9 mouse cellular contexts compared by ENCODE assay signal in the genomic region with DNA sequence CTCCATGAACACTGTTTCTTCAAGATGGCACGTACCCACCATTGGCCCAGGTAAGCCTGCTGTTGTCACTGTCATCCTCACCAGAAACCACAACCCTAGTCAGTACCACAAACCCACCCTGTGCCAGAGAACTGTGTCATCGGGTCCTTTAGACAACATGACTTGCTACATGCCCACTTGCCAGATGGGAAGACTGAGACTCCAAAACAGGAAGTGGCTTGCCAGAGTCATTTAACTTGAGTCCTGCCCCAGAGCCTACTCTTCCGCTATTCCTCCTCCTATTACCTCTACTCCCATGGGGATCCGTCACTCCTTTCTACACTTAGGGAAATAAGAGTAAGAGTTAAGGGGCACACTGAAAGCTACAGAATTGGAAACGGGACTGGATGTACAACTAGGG. TPM values are rescaled to one million over a fixed set of nuclear protein-coding genes. Genes with fewer than 3 reads are reported as not detected.
DNase-seq lines count a peak whose midpoint lies in the region; ATAC-seq and TF ChIP-seq lines count a peak whose summit lies in the region.
"Had no signal": no experiment of that assay in that cellular context is flagged by ENCODE, and none has a peak within 500 bp of the region (broad histone marks: within the 10 kb centered on the region; RNA-seq: fewer than 3 reads in every experiment).

No protein-coding gene starts in this region.

- no peak for ATAC-seq in forebrain, postnatal 0 days
- ATAC-seq in liver, embryonic 15.5 days (ENCODE audit: insufficient read depth), result no peak

- no peaks in the 10 kb centered on the region for H3K9me3 ChIP-seq in forebrain, postnatal 0 days (ENCODE audit: low read length)
- H3K9me3 ChIP-seq in liver, embryonic 15.5 days (replicated peaks), result no peaks in the 10 kb centered on the region

- WGBS in forebrain, postnatal 0 days, result 46% methylated on average over 5 of the region's 5 CpGs
- WGBS in liver, embryonic 15.5 days (ENCODE audit: insufficient replicate concordance), result 76% methylated on average over 5 of the region's 5 CpGs

- 0 out of 2 replicates have a peak overlapping the region, but pooled peaks have one; percentile 51 for H3K9ac ChIP-seq in forebrain, postnatal 0 days
- no peak overlapping the region for H3K9ac ChIP-seq in liver, embryonic 15.5 days
- H3K9ac ChIP-seq: liver, embryonic 14.5 days had no signal

- H3K27me3 ChIP-seq in forebrain, postnatal 0 days (ENCODE audit: insufficient read depth, low read length), result no peaks in the 10 kb centered on the region
- H3K27me3 ChIP-seq in liver, embryonic 15.5 days, result no peaks in the 10 kb centered on the region

- no peaks in the 10 kb centered on the region for H3K36me3 ChIP-seq in forebrain, postnatal 0 days (ENCODE audit: insufficient read depth)
- no peaks in the 10 kb centered on the region for H3K36me3 ChIP-seq in liver, embryonic 15.5 days (replicated peaks)

- peak overlapping the region; percentile 48; the same call in 1 of the 2 replicates for H3K4me2 ChIP-seq in forebrain, postnatal 0 days (ENCODE audit: low read depth)
- no peak overlapping the region for H3K4me2 ChIP-seq in liver, embryonic 15.5 days

- DNase-seq in heart, adult 11 months, result peak; percentile 92
- no peak for DNase-seq in heart, postnatal 10 days
- DNase-seq in 416B (ENCODE audit: low read depth), result peak; percentile 61
- DNase-seq in forebrain, postnatal 0 days, result no peak
- no peak for DNase-seq in B cell, adult 2 months
- DNase-seq in ovary, postnatal 10 days (ENCODE audit: low spot score), result no peak
- no peak for DNase-seq in right cerebral cortex, adult 2 months (ENCODE audit: low spot score in 2 of 2)

- TF ChIP-seq CTCF in forebrain, postnatal 0 days (IDR thresholded peaks at IDR 0.05; ENCODE audit: low read depth), result no peak

- H3K27ac ChIP-seq in forebrain, postnatal 0 days (ENCODE audit: low read depth, low read length), result peak overlapping the region; percentile 94
- H3K27ac ChIP-seq in liver, embryonic 15.5 days (replicated peaks), result 0 out of 2 replicates have a peak overlapping the region, but pooled peaks have one; percentile 69
- H3K27ac ChIP-seq: liver, embryonic 14.5 days had no signal

- no peak overlapping the region for H3K4me3 ChIP-seq in forebrain, postnatal 0 days (ENCODE audit: low read depth, low read length)
- H3K4me3 ChIP-seq in liver, embryonic 15.5 days (replicated peaks), result no peak overlapping the region

- intact Hi-C loops in heart, postnatal 10 days (cut with DNase I), result loop anchor here (2.0 kb wide), 1 partner anchor 37 kb away; no protein-coding TSS in a partner anchor

- H3K4me1 ChIP-seq in forebrain, postnatal 0 days (ENCODE audit: insufficient read depth), result peaks cover 55% of the 10 kb centered on the region
- peaks cover 51% of the 10 kb centered on the region for H3K4me1 ChIP-seq in liver, embryonic 15.5 days (replicated peaks)

RNA-seq across cellular contexts. Expression of a gene that starts 39.4 kb away (rescaled TPM):
- total RNA-seq in heart, postnatal 10 days (2021), result 100 to 1,000 TPM; 112 to 125 TPM
- total RNA-seq in forebrain, postnatal 0 days (2014; rRNA removed), result 12.7 and 13.4 TPM in 2 replicates
- 11.6 and 16.8 TPM in 2 replicates for polyA plus RNA-seq in forebrain, postnatal 0 days (2015; fragmentation: Nextera tagmentation; extraction: Ambion mirVana)
- polyA plus RNA-seq in liver, embryonic 15.5 days (2015; fragmentation: Nextera tagmentation; extraction: Ambion mirVana), result 3.8 and 5.4 TPM in 2 replicates

Comparison
In these comparisons a context has a peak if more than half of its experiments do, and no peak if none do; other contexts are left out.
1. DNase-seq: peak in heart, adult 11 months (single experiment) and 416B (single experiment); none in heart, postnatal 10 days (0 of 2), forebrain, postnatal 0 days (single experiment), B cell, adult 2 months (0 of 2), ovary, postnatal 10 days (single experiment) and right cerebral cortex, adult 2 months (0 of 2).